ENCODE assay signal across 9 mouse cellular contexts in genomic region chr17:33555223-33555855, GRCm38 (mm10). TPM values are rescaled to one million over a fixed set of nuclear protein-coding genes. Genes with fewer than 3 reads are reported as not detected.
DNase-seq lines count a peak whose midpoint lies in the region; ATAC-seq and TF ChIP-seq lines count a peak whose summit lies in the region.
"Had no signal": no experiment of that assay in that cellular context is flagged by ENCODE, and none has a peak within 500 bp of the region (broad histone marks: within the 10 kb centered on the region; RNA-seq: fewer than 3 reads in every experiment).

TSS of gene Myo1f (plus strand) at chr17:33555707.

- H3K36me3 ChIP-seq in intestine, embryonic 14.5 days (ENCODE audit: control insufficient read depth, insufficient read depth, low read length): peaks cover 29% of the 10 kb centered on the region
- H3K36me3 ChIP-seq in intestine, postnatal 0 days (ENCODE audit: control insufficient read depth, insufficient read depth): 0 out of 2 replicates have a peak, but pooled peaks cover 3% of the 10 kb centered on the region
- no peaks in the 10 kb centered on the region for H3K36me3 ChIP-seq in liver, embryonic 14.5 days (replicated peaks; ENCODE audit: control insufficient read depth, insufficient read depth, low read depth)
- 0 out of 2 replicates have a peak, but pooled peaks cover 1% of the 10 kb centered on the region for H3K36me3 ChIP-seq in small intestine, adult 2 months (ENCODE audit: control insufficient read depth, insufficient read depth, low read length)
- H3K36me3 ChIP-seq in neural tube, embryonic 15.5 days: peaks cover 10% of the 10 kb centered on the region; the same call in 1 of the 2 replicates

- no peak for TF ChIP-seq EP300 in liver, embryonic 14.5 days (IDR thresholded peaks at IDR 0.05; ENCODE audit: low read depth)

- no peaks in the 10 kb centered on the region for H3K9me3 ChIP-seq in intestine, embryonic 14.5 days (ENCODE audit: control insufficient read depth, low read length)
- H3K9me3 ChIP-seq in intestine, postnatal 0 days (ENCODE audit: control insufficient read depth): no peaks in the 10 kb centered on the region
- no peaks in the 10 kb centered on the region for H3K9me3 ChIP-seq in liver, embryonic 14.5 days (ENCODE audit: control insufficient read depth, low read length)
- no peaks in the 10 kb centered on the region for H3K9me3 ChIP-seq in neural tube, embryonic 15.5 days (replicated peaks)
- H3K9me3 ChIP-seq: neural tube, embryonic 12.5 days had no signal

- no peaks in the 10 kb centered on the region for H3K4me1 ChIP-seq in intestine, embryonic 14.5 days (replicated peaks; ENCODE audit: control insufficient read depth, insufficient read depth, low read length)
- no peaks in the 10 kb centered on the region for H3K4me1 ChIP-seq in intestine, postnatal 0 days (replicated peaks; ENCODE audit: control insufficient read depth, insufficient read depth, low read length)
- no peaks in the 10 kb centered on the region for H3K4me1 ChIP-seq in liver, embryonic 14.5 days (replicated peaks; ENCODE audit: control insufficient read depth in 2 of 2, insufficient read depth in 2 of 2, low read length in 1 of 2)
- H3K4me1 ChIP-seq in small intestine, adult 2 months (ENCODE audit: control insufficient read depth, insufficient read depth, insufficient read length, low read length): no peaks in the 10 kb centered on the region
- peaks cover 17% of the 10 kb centered on the region for H3K4me1 ChIP-seq in cerebellum, adult 2 months (ENCODE audit: control insufficient read depth, insufficient read depth, low read length)
- no peaks in the 10 kb centered on the region for H3K4me1 ChIP-seq in neural tube, embryonic 15.5 days
- H3K4me1 ChIP-seq: neural tube, embryonic 12.5 days had no signal

- no peak for DNase-seq in intestine, embryonic 14.5 days (ENCODE audit: low spot score)
- DNase-seq in T-cell, adult 2 months (ENCODE audit: low spot score): peak; percentile 63
- no peak for DNase-seq in liver, embryonic 14.5 days (ENCODE audit: low read depth in 3 of 3, low spot score in 3 of 3)
- DNase-seq in cerebellum, adult 2 months: no peak
- no peak for DNase-seq in right cerebral cortex, postnatal 36 days (ENCODE audit: low spot score in 2 of 2)

- 41% methylated on average over 6 of the region's 6 CpGs for WGBS in intestine, embryonic 14.5 days
- 35% methylated on average over 6 of the region's 6 CpGs for WGBS in intestine, postnatal 0 days
- WGBS in liver, embryonic 14.5 days (ENCODE audit: insufficient replicate concordance): 12% methylated on average over 6 of the region's 6 CpGs
- WGBS in small intestine, adult 2 months: 35% methylated on average over 6 of the region's 6 CpGs
- 36% methylated on average over 6 of the region's 6 CpGs for WGBS in cerebellum, adult 2 months
- 44% methylated on average over 6 of the region's 6 CpGs for WGBS in neural tube, embryonic 15.5 days

- no peak for TF ChIP-seq POLR2A in small intestine, adult 2 months (IDR thresholded peaks at IDR 0.05; ENCODE audit: low read depth, low read length)
- no peak for TF ChIP-seq POLR2A in cerebellum, adult 2 months (IDR thresholded peaks at IDR 0.05; ENCODE audit: borderline replicate concordance, insufficient read depth, low read length)

- H3K4me3 ChIP-seq in intestine, embryonic 14.5 days (ENCODE audit: low read depth, low read length): no peak within 1 kb of the TSS
- H3K4me3 ChIP-seq in intestine, postnatal 0 days (ENCODE audit: low read depth, low read length): no peak within 1 kb of the TSS
- H3K4me3 ChIP-seq in liver, embryonic 14.5 days (ENCODE audit: insufficient read depth in 1 of 2, low read depth in 2 of 2, low read length in 2 of 2): peak within 1 kb of the TSS; percentile 8 to 41; a peak in 2 of 4 replicates
- H3K4me3 ChIP-seq in small intestine, adult 2 months (ENCODE audit: low read depth, low read length): peak within 1 kb of the TSS; percentile 22; the same call in 1 of the 2 replicates
- H3K4me3 ChIP-seq in cerebellum, adult 2 months (replicated peaks; ENCODE audit: insufficient read depth, low read depth, low read length): no peak within 1 kb of the TSS
- no peak within 1 kb of the TSS for H3K4me3 ChIP-seq in neural tube, embryonic 15.5 days (replicated peaks)
- H3K4me3 ChIP-seq: neural tube, embryonic 12.5 days had no signal

- no peak for ATAC-seq in intestine, embryonic 14.5 days (replicated peaks; ENCODE audit: low FRiP score, low TSS enrichment, low read depth)
- no peak for ATAC-seq in intestine, postnatal 0 days
- ATAC-seq in liver, embryonic 14.5 days (ENCODE audit: insufficient read depth): peak; percentile 35; the same call in 1 of the 2 replicates
- no peak for ATAC-seq in neural tube, embryonic 15.5 days (ENCODE audit: low FRiP score)

- 0 out of 2 replicates have a peak within 1 kb of the TSS, but pooled peaks have one; percentile 8 for H3K27ac ChIP-seq in intestine, embryonic 14.5 days (ENCODE audit: low read depth)
- no peak within 1 kb of the TSS for H3K27ac ChIP-seq in intestine, postnatal 0 days (ENCODE audit: low read depth, low read length)
- no peak within 1 kb of the TSS for H3K27ac ChIP-seq in liver, embryonic 14.5 days
- peak within 1 kb of the TSS; percentile 77 for H3K27ac ChIP-seq in small intestine, adult 2 months (ENCODE audit: insufficient read depth, low read depth, low read length)
- H3K27ac ChIP-seq in cerebellum, adult 2 months (ENCODE audit: insufficient read depth, low read length): no peak within 1 kb of the TSS
- no peak within 1 kb of the TSS for H3K27ac ChIP-seq in neural tube, embryonic 15.5 days (replicated peaks)
- H3K27ac ChIP-seq: neural tube, embryonic 12.5 days had no signal

- no peaks in the 10 kb centered on the region for H3K27me3 ChIP-seq in intestine, embryonic 14.5 days (replicated peaks; ENCODE audit: control insufficient read depth, insufficient read depth, low read length)
- H3K27me3 ChIP-seq in intestine, postnatal 0 days (replicated peaks; ENCODE audit: control insufficient read depth, insufficient read depth, low read length): no peaks in the 10 kb centered on the region
- H3K27me3 ChIP-seq in liver, embryonic 14.5 days (ENCODE audit: control insufficient read depth, insufficient read depth, low read length): no peaks in the 10 kb centered on the region
- no peaks in the 10 kb centered on the region for H3K27me3 ChIP-seq in small intestine, adult 2 months (ENCODE audit: control insufficient read depth, insufficient read depth, low read length)
- no peaks in the 10 kb centered on the region for H3K27me3 ChIP-seq in cerebellum, adult 2 months (ENCODE audit: control insufficient read depth, insufficient read depth, low read length)
- H3K27me3 ChIP-seq in neural tube, embryonic 15.5 days (replicated peaks): no peaks in the 10 kb centered on the region
- H3K27me3 ChIP-seq: neural tube, embryonic 12.5 days had no signal

- no peak within 1 kb of the TSS for H3K4me2 ChIP-seq in intestine, embryonic 14.5 days (ENCODE audit: low read length)
- H3K4me2 ChIP-seq in intestine, postnatal 0 days (replicated peaks; ENCODE audit: low read depth): no peak within 1 kb of the TSS
- H3K4me2 ChIP-seq in liver, embryonic 14.5 days (ENCODE audit: low read depth): peak within 1 kb of the TSS; percentile 13; the same call in 1 of the 2 replicates
- H3K4me2 ChIP-seq in neural tube, embryonic 15.5 days: no peak within 1 kb of the TSS
- H3K4me2 ChIP-seq: neural tube, embryonic 12.5 days had no signal

- no peak for TF ChIP-seq CTCF in intestine, postnatal 0 days (IDR thresholded peaks at IDR 0.05; ENCODE audit: low read depth)
- no peak for TF ChIP-seq CTCF in liver, embryonic 14.5 days (IDR thresholded peaks at IDR 0.05; ENCODE audit: low read depth)
- TF ChIP-seq CTCF in small intestine, adult 2 months (IDR thresholded peaks at IDR 0.05; ENCODE audit: extremely low read depth, insufficient read length, insufficient replicate concordance, low read depth, low read length): no peak
- no peak for TF ChIP-seq CTCF in cerebellum, adult 2 months (IDR thresholded peaks at IDR 0.05; ENCODE audit: borderline replicate concordance, insufficient read depth, low read depth, low read length)

- H3K9ac ChIP-seq in intestine, embryonic 14.5 days (ENCODE audit: low read length): no peak within 1 kb of the TSS
- no peak within 1 kb of the TSS for H3K9ac ChIP-seq in intestine, postnatal 0 days (ENCODE audit: low read depth, low read length)
- H3K9ac ChIP-seq in liver, embryonic 14.5 days (replicated peaks): no peak within 1 kb of the TSS
- no peak within 1 kb of the TSS for H3K9ac ChIP-seq in neural tube, embryonic 15.5 days (replicated peaks)
- H3K9ac ChIP-seq: neural tube, embryonic 12.5 days had no signal

RNA-seq across cellular contexts. Expression of gene Myo1f, which starts in this region (rescaled TPM):
- polyA plus RNA-seq in intestine, embryonic 14.5 days (2014; fragmentation: Nextera tagmentation; extraction: Ambion mirVana): 3.1 and 3.4 TPM in 2 replicates
- polyA plus RNA-seq in intestine, postnatal 0 days (2015; fragmentation: Nextera tagmentation; extraction: Ambion mirVana): 0.94 and 1.2 TPM in 2 replicates
- 3.2 and 4.5 TPM in 2 replicates for polyA plus RNA-seq in liver, embryonic 14.5 days (2012; rRNA removed)
- polyA plus RNA-seq in liver, embryonic 14.5 days (2014; fragmentation: Nextera tagmentation; extraction: Ambion mirVana): 4.7 and 5.9 TPM in 2 replicates
- polyA plus RNA-seq in small intestine, adult 2 months (2012; rRNA removed): 3.7 and 5.1 TPM in 2 replicates
- polyA plus RNA-seq in cerebellum, adult 2 months (2012; rRNA removed): 0.86 and 1.0 TPM in 2 replicates
- 2.1 and 4.7 TPM in 2 replicates for polyA plus RNA-seq in neural tube, embryonic 15.5 days (2015; fragmentation: Nextera tagmentation; extraction: Ambion mirVana)

Comparison
In these comparisons a context has a peak if more than half of its experiments do, and no peak if none do; other contexts are left out.
1. H3K27ac ChIP-seq: peak in intestine, embryonic 14.5 days (single experiment) and small intestine, adult 2 months (single experiment); none in intestine, postnatal 0 days (single experiment), liver, embryonic 14.5 days (single experiment), cerebellum, adult 2 months (single experiment) and neural tube, embryonic 15.5 days (single experiment).
2. H3K4me3 ChIP-seq: peak in liver, embryonic 14.5 days (2 of 2) and small intestine, adult 2 months (single experiment); none in intestine, embryonic 14.5 days (single experiment), intestine, postnatal 0 days (single experiment), cerebellum, adult 2 months (single experiment) and neural tube, embryonic 15.5 days (single experiment).